Mouse (Mus musculus) brain, adult 10 weeks (tissue): ENCODE results near the gene Ube2e1. TPM values are rescaled to one million over a fixed set of nuclear protein-coding genes. Genes with fewer than 3 reads are reported as not detected.

Experiments used
- polyA plus RNA-seq: library from polyadenylated mRNA; stranded (reverse); fragments of 350-450 nt; fragmentation: Illumina TruSeq; extraction: RNeasy Lipid Tissue Mini Kit (QIAGEN cat#74804); gene quantifications from one replicate; pipeline ENCODE4 v1.2.3, GENCODE M21; 2015; ENCODE audit warnings: low read depth, low replicate concordance

The Ube2e1 gene
- 176 TPM for polyA plus RNA-seq

GRCm38 (mm10) chr14:18331693-18332131, at the start of gene Ube2e1:
Gene Ube2e1 (minus strand): TSS chr14:18331859.

GRCm38 (mm10) chr14:18270529-18271441, 60.9 kb downstream of the Ube2e1 start, which contains the start of the genes Nkiras1 and Rpl15:
Gene Nkiras1 (plus strand): TSS chr14:18271136.
Gene Rpl15 (minus strand): TSS chr14:18271391.

DNA sequence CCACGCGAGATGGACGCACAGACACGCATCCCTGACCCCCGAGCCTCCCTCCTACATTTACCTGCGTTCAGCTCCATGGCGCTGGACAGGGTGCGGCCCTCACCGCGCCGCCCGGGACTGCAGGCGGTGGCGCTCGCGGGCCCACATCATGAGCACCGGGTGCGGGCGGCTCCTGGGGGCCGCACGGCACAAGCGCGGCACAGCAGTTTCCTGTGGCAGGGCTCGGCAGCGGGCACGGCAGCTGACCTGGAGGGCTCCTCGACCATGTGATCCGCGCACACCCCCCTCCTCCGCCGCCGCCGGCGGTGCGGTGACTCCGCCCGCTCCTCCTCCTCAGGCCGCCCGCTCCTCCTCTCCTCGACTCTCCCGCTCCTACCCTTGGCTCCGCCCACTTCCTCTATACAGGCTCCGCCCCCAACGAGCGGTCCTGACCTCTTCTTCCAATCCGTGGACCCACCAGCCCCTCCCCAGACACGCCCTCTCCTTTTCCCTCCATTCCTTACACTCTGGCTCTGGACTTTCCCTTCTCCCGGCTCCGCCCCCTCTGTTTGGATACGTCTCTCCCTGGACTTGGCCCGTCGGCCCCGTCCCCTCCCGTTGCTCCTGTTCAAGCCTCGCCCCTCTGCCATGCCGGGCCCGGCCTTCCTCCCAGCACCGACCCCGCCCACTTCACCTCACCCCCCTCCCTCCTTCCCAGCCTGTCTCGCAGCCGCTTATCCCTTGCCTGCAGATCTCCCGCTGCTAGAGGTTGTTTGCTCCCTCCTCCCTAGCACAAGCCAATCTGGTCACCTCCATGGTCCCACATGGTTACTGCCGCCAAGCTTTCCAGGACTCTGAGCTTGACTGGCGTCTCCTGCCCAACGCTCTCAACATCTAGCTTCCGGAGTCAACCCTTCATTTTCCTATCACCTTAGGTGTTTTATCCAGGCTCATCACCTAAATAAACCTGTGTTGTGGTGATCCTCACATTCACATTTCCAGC, 92.6 kb downstream of the Ube2e1 start, which contains the start of gene Nr1d2:
Nr1d2 (minus strand) TSS at position 378 of the 982 bp plus-strand sequence.

Other genes starting within 250 kb of the Ube2e1 start
- 94.8 TPM for gene Nr1d2, start 92.7 kb downstream of the Ube2e1 start, polyA plus RNA-seq
- gene Nkiras1, start 60.7 kb downstream of the Ube2e1 start, polyA plus RNA-seq: 131 TPM
- 576 TPM for gene Rpl15, start 60.5 kb downstream of the Ube2e1 start, polyA plus RNA-seq